Mouse (Mus musculus) forebrain, embryonic 11.5 days (tissue): ENCODE data around the gene Tia1. TPM values are rescaled to one million over a fixed set of nuclear protein-coding genes. Genes with fewer than 3 reads are reported as not detected.

Experiments used
- polyA plus RNA-seq: library from polyadenylated mRNA; unstranded; fragments of >200 nt; fragmentation: Nextera tagmentation; extraction: Ambion mirVana; gene quantifications from 2 replicates; pipeline ENCODE4 v1.2.1, GENCODE M21; 2014

Gene Tia1
- polyA plus RNA-seq, 1 experiment from 2014 or later: 307 TPM

Other genes with a start within 250 kb of the Tia1 start
- gene Tgfa, start 209.0 kb upstream of the Tia1 start, polyA plus RNA-seq: 1.7 and 1.9 TPM in 2 replicates
- 164 and 168 TPM in 2 replicates for gene Fam136a, start 38.6 kb upstream of the Tia1 start, polyA plus RNA-seq
- gene Snrpg, start 32.9 kb upstream of the Tia1 start, polyA plus RNA-seq: 775 and 792 TPM in 2 replicates
- 94.8 and 95.3 TPM in 2 replicates for gene Pcyox1, start 7.1 kb upstream of the Tia1 start, polyA plus RNA-seq
- 0.37 TPM in 1 of 2 replicates, not detected in the other for gene Gm44790, start 22.4 kb downstream of the Tia1 start, polyA plus RNA-seq
- 28.1 and 28.6 TPM in 2 replicates for gene C87436, start 34.2 kb downstream of the Tia1 start, polyA plus RNA-seq
- 573 and 583 TPM in 2 replicates for gene Pcbp1, start 122.1 kb downstream of the Tia1 start, polyA plus RNA-seq
- 0.35 and 0.59 TPM in 2 replicates for gene Asprv1, start 223.9 kb downstream of the Tia1 start, polyA plus RNA-seq